Mouse (Mus musculus): Measurements from ENCODE around the gene Cntn4. TPM values are rescaled to one million over a fixed set of nuclear protein-coding genes. Genes with fewer than 3 reads are reported as not detected.

The Cntn4 gene
- polyA plus RNA-seq (2016; fragmentation: Nextera tagmentation; extraction: Ambion mirVana) = 3.4 and 3.5 TPM in 2 replicates

- Histone ChIP-seq H3K9me3 (no peaks in the 10 kb centered on the region), H3K4me3 (peak within 1 kb of the TSS; percentile 49), H3K27ac (replicated peaks) (no peak within 1 kb of the TSS), H3K36me3 (no peaks in the 10 kb centered on the region), H3K4me1 (peaks cover 10% of the 10 kb centered on the region; the same call in 1 of the 2 replicates), H3K27me3 (peaks cover 33% of the 10 kb centered on the region), H3K9ac (replicated peaks) (peak within 1 kb of the TSS; percentile 47), H3K4me2 (replicated peaks) (peak within 1 kb of the TSS; percentile 87)
- peak; percentile 91 for ATAC-seq (ENCODE audit: low FRiP score, low read depth)
- WGBS = 2% methylated on average over 39 of the region's 40 CpGs
Observed at GRCm38 (mm10) chr6:105677149-105678031, at the start of gene Cntn4. Gene Cntn4 (plus strand): TSS chr6:105677660.

DNA sequence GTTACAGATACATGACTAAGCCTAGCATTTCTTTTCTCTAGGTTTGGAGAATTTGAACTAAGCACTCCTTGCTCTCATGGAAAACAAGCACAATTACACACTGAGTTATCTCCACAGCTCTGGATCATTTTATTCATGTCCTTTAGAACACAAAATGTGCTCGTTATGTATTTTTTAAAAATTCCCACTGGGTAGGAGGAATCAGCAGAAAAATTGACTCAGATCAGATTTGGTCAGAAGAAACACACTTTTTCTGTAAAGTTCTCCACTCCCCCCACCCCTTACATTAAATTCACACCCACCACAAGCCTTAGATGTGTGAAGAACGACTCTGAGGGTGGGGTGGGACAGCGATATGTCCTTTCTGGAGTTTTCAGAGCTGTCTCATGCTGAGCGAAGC lies 3.2 kb upstream of the Cntn4 start:
- H3K9ac ChIP-seq (replicated peaks) = no peak overlapping the region
- no peak overlapping the region for H3K27ac ChIP-seq (replicated peaks)
- peaks cover 10% of the 10 kb centered on the region; the same call in 1 of the 2 replicates for H3K4me1 ChIP-seq
- 84% methylated on average over 4 of the region's 4 CpGs for WGBS
- H3K36me3 ChIP-seq = no peaks in the 10 kb centered on the region
- peaks cover 28% of the 10 kb centered on the region for H3K27me3 ChIP-seq
- H3K9me3 ChIP-seq = no peaks in the 10 kb centered on the region
- no peak for ATAC-seq (ENCODE audit: low FRiP score, low read depth)
- no peak overlapping the region for H3K4me2 ChIP-seq (replicated peaks)
- no peak overlapping the region for H3K4me3 ChIP-seq

- Histone ChIP-seq H3K4me3 (no peak overlapping the region), H3K4me1 (peaks cover 10% of the 10 kb centered on the region; the same call in 1 of the 2 replicates), H3K27me3 (peaks cover 33% of the 10 kb centered on the region), H3K27ac (replicated peaks) (no peak overlapping the region), H3K4me2 (replicated peaks) (no peak overlapping the region), H3K9ac (replicated peaks) (no peak overlapping the region), H3K36me3 (no peaks in the 10 kb centered on the region), H3K9me3 (no peaks in the 10 kb centered on the region)
- 34% methylated on average over 3 of the region's 3 CpGs for WGBS
- ATAC-seq (ENCODE audit: low FRiP score, low read depth) = no peak
Observed at GRCm38 (mm10) chr6:105675099-105675498, 2.4 kb upstream of the Cntn4 start.

DNA sequence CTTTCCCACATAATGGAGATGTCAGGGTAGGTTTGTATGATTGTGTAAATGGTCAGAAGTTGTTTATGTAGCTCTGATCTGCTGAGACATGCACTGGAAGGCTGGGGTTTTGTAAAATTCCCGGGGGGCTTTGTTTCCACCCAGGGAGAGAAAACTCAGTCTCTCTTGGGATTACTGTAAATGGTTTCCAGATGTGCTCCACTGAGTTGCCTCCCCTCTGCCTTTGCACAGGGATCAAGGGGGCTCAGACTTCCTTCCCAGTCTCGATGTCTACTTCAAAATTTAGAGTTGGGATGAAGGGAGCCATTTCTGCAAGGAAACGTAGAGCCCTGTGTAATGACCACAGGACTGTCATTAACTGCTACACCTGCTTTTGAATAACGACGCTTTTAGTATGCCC lies 823 bp upstream of the Cntn4 start:
- Histone ChIP-seq H3K9me3 (no peaks in the 10 kb centered on the region), H3K27me3 (peaks cover 33% of the 10 kb centered on the region), H3K4me1 (peaks cover 10% of the 10 kb centered on the region; the same call in 1 of the 2 replicates), H3K4me2 (replicated peaks) (peak overlapping the region; percentile 87), H3K36me3 (no peaks in the 10 kb centered on the region), H3K9ac (replicated peaks) (peak overlapping the region; percentile 47), H3K27ac (replicated peaks) (no peak overlapping the region), H3K4me3 (peak overlapping the region; percentile 49)
- WGBS = 24% methylated on average over 5 of the region's 5 CpGs
- no peak; the same call in 1 of the 2 replicates for ATAC-seq (ENCODE audit: low FRiP score, low read depth)

DNA sequence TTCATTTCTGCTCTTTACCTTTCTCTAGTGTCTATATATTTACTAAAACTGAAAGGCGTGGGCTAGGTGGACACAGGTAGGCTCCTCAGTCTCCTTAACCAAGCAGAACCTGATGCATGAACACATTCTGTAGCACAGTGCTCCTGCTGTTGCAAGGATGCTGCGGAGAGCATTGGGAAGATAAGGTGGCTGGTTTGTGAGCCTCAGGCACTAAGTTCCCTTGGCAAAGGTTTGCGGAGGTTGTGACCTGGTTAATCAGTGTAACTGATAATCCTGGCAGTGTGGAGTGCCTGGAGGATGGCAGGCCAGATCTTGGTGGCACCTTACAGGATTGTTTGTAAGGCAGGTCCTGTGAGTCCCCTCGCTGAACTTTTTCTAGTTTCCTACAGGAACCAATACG lies 1.3 kb downstream of the Cntn4 start:
- Histone ChIP-seq H3K9me3 (no peaks in the 10 kb centered on the region), H3K9ac (replicated peaks) (no peak overlapping the region), H3K27me3 (peaks cover 33% of the 10 kb centered on the region), H3K36me3 (no peaks in the 10 kb centered on the region), H3K4me2 (replicated peaks) (peak overlapping the region; percentile 2; the same call in 1 of the 2 replicates), H3K27ac (replicated peaks) (no peak overlapping the region), H3K4me3 (0 out of 2 replicates have a peak overlapping the region, but pooled peaks have one; percentile 0), H3K4me1 (peaks cover 10% of the 10 kb centered on the region; the same call in 1 of the 2 replicates)
- 7% methylated on average over 5 of the region's 5 CpGs for WGBS
- ATAC-seq (ENCODE audit: low FRiP score, low read depth) = no peak

DNA sequence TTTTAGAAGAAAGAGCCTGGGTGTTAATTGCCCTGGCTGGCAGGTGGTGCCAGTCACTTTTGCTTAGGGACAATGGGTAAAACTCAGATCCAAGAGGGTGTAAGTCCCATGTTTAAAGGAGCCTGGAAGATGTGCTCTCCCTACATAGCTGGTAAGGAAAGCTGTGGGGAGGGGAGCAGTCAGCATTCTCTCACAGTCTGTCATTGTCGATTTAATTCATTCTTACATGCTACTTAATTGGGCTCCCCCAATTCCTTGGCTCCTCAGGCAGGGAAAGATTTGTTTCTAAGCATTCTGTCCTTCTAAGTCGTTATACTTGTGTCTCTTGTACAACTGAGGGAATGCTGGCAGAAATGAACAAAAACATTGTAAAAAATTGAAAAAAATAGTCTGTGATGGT lies 4.0 kb downstream of the Cntn4 start:
- ATAC-seq (ENCODE audit: low FRiP score, low read depth) = no peak

DNA sequence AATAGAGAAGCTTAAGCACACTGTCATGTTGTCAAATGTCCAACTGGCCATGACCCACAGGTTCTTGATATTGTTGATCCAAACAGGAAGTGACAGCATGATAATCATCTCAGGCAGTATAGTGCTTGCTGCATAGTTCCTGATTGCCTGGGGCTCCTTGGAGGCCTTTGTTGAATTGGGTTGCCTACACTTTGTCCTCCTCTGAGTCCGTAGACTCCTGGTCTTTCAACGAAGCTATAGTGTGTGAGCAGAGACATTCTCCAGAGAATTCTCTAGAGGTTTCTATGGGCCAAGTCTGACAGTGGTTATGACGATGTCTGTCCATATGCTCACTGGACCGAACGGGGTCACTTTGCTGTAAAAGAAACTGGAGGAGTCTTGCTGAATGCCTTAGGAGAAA lies 5.8 kb downstream of the Cntn4 start:
- H3K4me1 ChIP-seq = no peaks in the 10 kb centered on the region
- no peaks in the 10 kb centered on the region for H3K9me3 ChIP-seq
- H3K27me3 ChIP-seq = peaks cover 15% of the 10 kb centered on the region
- H3K4me3 ChIP-seq = no peak overlapping the region
- no peak overlapping the region for H3K9ac ChIP-seq (replicated peaks)
- no peaks in the 10 kb centered on the region for H3K36me3 ChIP-seq
- WGBS = 88% methylated on average over 5 of the region's 5 CpGs
- ATAC-seq (ENCODE audit: low FRiP score, low read depth) = no peak
- H3K27ac ChIP-seq (replicated peaks) = no peak overlapping the region
- no peak overlapping the region for H3K4me2 ChIP-seq (replicated peaks)

More for the DNA sequence above, 4.0 kb downstream of the Cntn4 start:
- no peaks in the 10 kb centered on the region for H3K9me3 ChIP-seq
- no peak overlapping the region for H3K27ac ChIP-seq (replicated peaks)
- peaks cover 10% of the 10 kb centered on the region; the same call in 1 of the 2 replicates for H3K4me1 ChIP-seq
- 50% methylated on average over 2 of the region's 2 CpGs for WGBS
- no peak overlapping the region for H3K4me2 ChIP-seq (replicated peaks)
- no peaks in the 10 kb centered on the region for H3K36me3 ChIP-seq
- H3K4me3 ChIP-seq = no peak overlapping the region
- H3K27me3 ChIP-seq = peaks cover 33% of the 10 kb centered on the region
- H3K9ac ChIP-seq (replicated peaks) = no peak overlapping the region

- Histone ChIP-seq H3K4me2 (replicated peaks) (no peak overlapping the region), H3K27ac (replicated peaks) (no peak overlapping the region), H3K9me3 (no peaks in the 10 kb centered on the region), H3K4me3 (no peak overlapping the region), H3K9ac (replicated peaks) (no peak overlapping the region), H3K27me3 (peaks cover 6% of the 10 kb centered on the region), H3K36me3 (no peaks in the 10 kb centered on the region), H3K4me1 (no peaks in the 10 kb centered on the region)
- ATAC-seq (ENCODE audit: low FRiP score, low read depth) = no peak
- WGBS = 66% methylated on average over 4 of the region's 4 CpGs
Observed at GRCm38 (mm10) chr6:105684123-105684522, 6.7 kb downstream of the Cntn4 start.

DNA sequence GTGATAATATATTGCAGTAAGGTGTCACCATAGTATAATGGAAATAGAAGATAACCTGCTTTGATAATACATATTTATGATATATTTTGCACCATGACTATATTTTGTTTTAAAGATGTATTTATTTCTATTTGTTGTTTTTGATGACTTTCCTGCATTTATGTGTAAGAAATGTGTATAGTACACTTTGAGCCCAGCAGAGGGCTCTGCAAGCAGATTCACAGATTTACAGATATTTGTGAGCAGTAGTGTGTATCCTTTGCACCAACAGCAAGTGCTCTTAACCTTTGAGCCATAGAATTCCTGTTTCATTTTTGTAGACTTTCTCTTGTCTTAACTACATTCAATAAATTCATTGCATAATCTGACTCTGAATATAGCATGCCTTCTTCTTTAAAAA lies 10.7 kb downstream of the Cntn4 start:
- Histone ChIP-seq H3K9me3 (no peaks in the 10 kb centered on the region), H3K36me3 (no peaks in the 10 kb centered on the region), H3K4me3 (no peak overlapping the region), H3K27me3 (no peaks in the 10 kb centered on the region), H3K4me1 (no peaks in the 10 kb centered on the region), H3K27ac (replicated peaks) (no peak overlapping the region), H3K9ac (replicated peaks) (no peak overlapping the region), H3K4me2 (replicated peaks) (no peak overlapping the region)
- ATAC-seq (ENCODE audit: low FRiP score, low read depth) = no peak

DNA sequence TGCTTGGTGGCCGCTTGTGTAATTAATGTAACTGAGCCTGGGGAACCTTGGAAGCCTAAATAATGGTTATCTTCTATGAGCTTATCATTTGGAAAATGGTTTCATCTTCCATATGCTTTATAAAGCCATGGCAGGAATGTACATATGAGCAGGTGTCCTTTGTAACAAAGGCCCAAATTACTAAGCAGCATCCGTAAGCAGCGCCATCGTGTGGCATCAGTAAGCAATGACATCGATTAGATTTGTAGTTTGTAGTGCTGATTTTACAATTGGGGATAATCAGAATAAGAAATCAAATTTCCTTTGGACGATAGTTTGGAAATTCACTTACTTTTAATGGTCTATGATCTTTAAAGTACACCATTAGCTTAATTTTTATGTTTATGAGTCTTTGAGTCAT lies 64.6 kb downstream of the Cntn4 start:
- Histone ChIP-seq H3K4me2 (replicated peaks) (no peak overlapping the region), H3K27me3 (no peaks in the 10 kb centered on the region), H3K4me3 (no peak overlapping the region), H3K9ac (replicated peaks) (no peak overlapping the region), H3K36me3 (no peaks in the 10 kb centered on the region), H3K27ac (replicated peaks) (no peak overlapping the region), H3K9me3 (no peaks in the 10 kb centered on the region), H3K4me1 (no peaks in the 10 kb centered on the region)
- no peak for ATAC-seq (ENCODE audit: low FRiP score, low read depth)
- 27% methylated on average over 6 of the region's 6 CpGs for WGBS

DNA sequence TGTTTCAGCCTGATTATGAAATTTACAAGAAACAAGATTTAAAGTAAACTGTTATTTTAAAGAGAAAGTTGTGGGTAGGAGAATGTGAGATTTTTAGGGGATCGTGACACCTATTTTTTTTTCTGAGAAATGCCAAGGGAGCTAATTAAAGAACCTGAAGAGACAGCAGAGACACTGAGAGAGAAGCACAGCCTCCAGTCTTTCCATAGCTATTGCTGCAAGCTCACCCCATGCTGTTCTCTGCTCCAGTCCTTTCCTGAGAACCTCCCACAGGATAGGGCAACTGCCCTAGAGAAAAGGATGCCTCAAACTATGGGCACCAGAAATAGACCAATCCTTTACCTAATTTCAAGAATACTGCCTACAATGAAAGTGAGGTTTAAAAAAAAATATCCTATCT lies 103.2 kb downstream of the Cntn4 start:
- Histone ChIP-seq H3K4me1 (no peaks in the 10 kb centered on the region), H3K27me3 (no peaks in the 10 kb centered on the region), H3K27ac (replicated peaks) (no peak overlapping the region), H3K36me3 (no peaks in the 10 kb centered on the region), H3K4me3 (no peak overlapping the region), H3K9me3 (no peaks in the 10 kb centered on the region), H3K4me2 (replicated peaks) (no peak overlapping the region), H3K9ac (replicated peaks) (no peak overlapping the region)
- ATAC-seq (ENCODE audit: low FRiP score, low read depth) = no peak
- WGBS = 79% methylated on average over 1 of the region's 1 CpGs

- ATAC-seq (ENCODE audit: low FRiP score, low read depth) = no peak
- 93% methylated on average over 2 of the region's 2 CpGs for WGBS
- H3K4me1 ChIP-seq = no peaks in the 10 kb centered on the region
Observed at GRCm38 (mm10) chr6:105788462-105788861, 111.0 kb downstream of the Cntn4 start.

More at GRCm38 (mm10) chr6:105788462-105788861, 111.0 kb downstream of the Cntn4 start:
- no peak overlapping the region for H3K9ac ChIP-seq (replicated peaks)
- no peak overlapping the region for H3K27ac ChIP-seq (replicated peaks)
- no peaks in the 10 kb centered on the region for H3K36me3 ChIP-seq
- no peak overlapping the region for H3K4me3 ChIP-seq
- no peaks in the 10 kb centered on the region for H3K9me3 ChIP-seq
- H3K27me3 ChIP-seq = no peaks in the 10 kb centered on the region
- H3K4me2 ChIP-seq (replicated peaks) = no peak overlapping the region
